Mouse (Mus musculus) bone marrow macrophage, adult 2 months (primary cell): Measurements from ENCODE around the gene Calcoco1.

ENCODE experiments used
- CTCF ChIP-seq: IDR thresholded peaks from 2 replicates; pipeline ENCODE4 v1.5.1; 2012; ENCODE audit warnings: low read depth, mild to moderate bottlenecking, low read length, moderate library complexity
- POLR2A ChIP-seq: IDR thresholded peaks from 2 replicates; pipeline ENCODE4 v1.6.1; 2012; ENCODE audit warnings: mild to moderate bottlenecking, low read depth, low read length, borderline replicate concordance

DNA sequence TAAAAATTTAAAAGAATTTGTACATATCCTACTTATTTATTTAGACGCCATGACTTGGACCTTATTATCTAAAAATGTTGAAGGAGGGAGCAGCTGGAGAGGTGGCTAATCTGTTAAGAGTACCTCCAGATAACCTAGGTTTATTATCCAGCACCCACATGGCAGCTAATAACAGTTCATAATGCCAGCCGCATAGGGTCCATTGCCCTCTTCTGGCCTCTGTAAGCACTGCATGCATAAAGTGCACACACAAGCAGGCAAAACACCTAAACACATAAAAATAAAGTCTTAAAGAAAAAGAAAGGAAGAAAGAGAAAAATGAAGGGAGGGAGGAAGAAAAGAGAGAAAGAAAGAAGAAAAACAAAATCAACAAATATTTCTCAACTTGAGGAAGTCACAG lies 45.6 kb downstream of the Calcoco1 start:
- TF ChIP-seq CTCF (no peak), POLR2A (no peak)
